Mouse (Mus musculus) limb, embryonic 14.5 days (tissue): ENCODE results near the gene Edc3. TPM values are rescaled to one million over a fixed set of nuclear protein-coding genes. Genes with fewer than 3 reads are reported as not detected.

Experiments used
- ATAC-seq: fragments of 200-750 bp; cut with Nextera tagmentation; 2 replicates; pipeline ENCODE4 v1.8.0; 2017; ENCODE audit warnings: low read depth, moderate number of reproducible peaks, moderate TSS enrichment; ENCODE audit not compliant: low FRiP score
- DNase-seq: peaks from one replicate; pipeline ENCODE4 v3.0.0-alpha.2; 2015; ENCODE audit warnings: low spot score
- H3K27ac ChIP-seq: fragments of 300-500 bp; sonication (generic); replicated peaks from 2 replicates; pipeline ENCODE4 v1.5.1; 2014; ENCODE audit warnings: low read depth, mild to moderate bottlenecking, low read length, moderate library complexity, mixed read lengths
- H3K27me3 ChIP-seq: fragments of 300-500 bp; sonication (generic); 2 replicates; pipeline ENCODE4 v1.6.1; 2014; ENCODE audit warnings: low read length, mixed read lengths; ENCODE audit not compliant: control insufficient read depth, insufficient read depth
- H3K36me3 ChIP-seq: fragments of 300-500 bp; sonication (generic); 2 replicates; pipeline ENCODE4 v1.6.1; 2014; ENCODE audit warnings: mild to moderate bottlenecking, low read length, moderate library complexity, mixed read lengths; ENCODE audit not compliant: control insufficient read depth, insufficient read depth
- H3K4me1 ChIP-seq: fragments of 300-500 bp; sonication (generic); 2 replicates; pipeline ENCODE4 v1.6.1; 2014; ENCODE audit warnings: antibody characterized with exemption, low read length, mixed read lengths; ENCODE audit not compliant: control insufficient read depth, insufficient read depth
- H3K4me2 ChIP-seq: fragments of 300-500 bp; sonication (generic); replicated peaks from 2 replicates; pipeline ENCODE4 v1.6.1; 2014; ENCODE audit warnings: low read depth, mild to moderate bottlenecking, low read length, moderate library complexity; ENCODE audit not compliant: severe bottlenecking
- H3K4me3 ChIP-seq: fragments of 300-500 bp; sonication (generic); replicated peaks from 2 replicates; pipeline ENCODE4 v1.5.1; 2014; ENCODE audit warnings: low read length
- H3K9ac ChIP-seq: fragments of 300-500 bp; sonication (generic); 2 replicates; pipeline ENCODE4 v1.6.1; 2014; ENCODE audit warnings: mild to moderate bottlenecking, low read depth, low read length, moderate library complexity; ENCODE audit not compliant: severe bottlenecking
- H3K9me3 ChIP-seq: fragments of 300-500 bp; sonication (generic); 2 replicates; pipeline ENCODE4 v1.6.1; 2016; ENCODE audit warnings: low read length; ENCODE audit not compliant: control insufficient read depth
- POLR2A ChIP-seq: fragments of 200-500 bp; IDR thresholded peaks from 2 replicates; pipeline ENCODE4 v1.8.0; 2012; ENCODE audit warnings: inconsistent platforms, mild to moderate bottlenecking, moderate library complexity, borderline replicate concordance; ENCODE audit not compliant: insufficient read depth, insufficient read length; ENCODE audit errors: extremely low read depth
- WGBS: fragments of 180-500 bp; shearing (Covaris S2); extraction: QIAGEN DNeasy Blood & Tissue Kit; methylation state at CpG from one replicate; pipeline ENCODE4 v1.1.7; 2014; 5-methylcytosine and 5-hydroxymethylcytosine counted together
- polyA plus RNA-seq, 2 experiments: library from polyadenylated mRNA; depleted of rRNA in 1 of 2; stranded (reverse) in 1 of 2; unstranded in 1 of 2; fragments of >200 nt; fragmentation: Nextera tagmentation in 1 of 2; extraction: Ambion mirVana in 1 of 2; gene quantifications; 2 replicates each; pipeline versions ENCODE4 v1.2.1 to v1.2.3; 2012 to 2014

Edc3 gene
- polyA plus RNA-seq, 2 experiments = 21.0 to 25.7 TPM

- 81% methylated on average over 1 of the region's 1 CpGs for WGBS
- Histone ChIP-seq H3K27ac (no peak overlapping the region), H3K4me1 (no peaks in the 10 kb centered on the region), H3K9me3 (no peaks in the 10 kb centered on the region), H3K9ac (no peak overlapping the region), H3K27me3 (no peaks in the 10 kb centered on the region), H3K4me3 (no peak overlapping the region), H3K4me2 (no peak overlapping the region), H3K36me3 (peaks cover 59% of the 10 kb centered on the region)
- ATAC-seq = no peak
- TF ChIP-seq POLR2A = no peak
- DNase-seq = no peak
Observed at GRCm38 (mm10) chr9:57722371-57722770, 14.0 kb downstream of the Edc3 start.

GRCm38 (mm10) chr9:57723315-57723715 lies 15.0 kb downstream of the Edc3 start:
- no peak for TF ChIP-seq POLR2A
- DNase-seq (no peak), ATAC-seq (no peak)
- Histone ChIP-seq H3K4me2 (no peak overlapping the region), H3K36me3 (peaks cover 58% of the 10 kb centered on the region), H3K4me1 (no peaks in the 10 kb centered on the region), H3K9me3 (no peaks in the 10 kb centered on the region), H3K9ac (no peak overlapping the region; the same call in 1 of the 2 replicates), H3K27ac (no peak overlapping the region), H3K4me3 (no peak overlapping the region), H3K27me3 (no peaks in the 10 kb centered on the region)
- WGBS = 71% methylated on average over 5 of the region's 5 CpGs

GRCm38 (mm10) chr9:57723796-57724195 lies 15.5 kb downstream of the Edc3 start:
- no peak for TF ChIP-seq POLR2A
- no peak overlapping the region for H3K9ac ChIP-seq
- H3K4me3 ChIP-seq = no peak overlapping the region
- H3K4me2 ChIP-seq = no peak overlapping the region
- 87% methylated on average over 5 of the region's 5 CpGs for WGBS
- no peak for DNase-seq
- H3K36me3 ChIP-seq = peaks cover 55% of the 10 kb centered on the region
- no peaks in the 10 kb centered on the region for H3K9me3 ChIP-seq
- H3K4me1 ChIP-seq = no peaks in the 10 kb centered on the region
- H3K27ac ChIP-seq = no peak overlapping the region
- ATAC-seq = no peak
- H3K27me3 ChIP-seq = no peaks in the 10 kb centered on the region

- H3K4me1 ChIP-seq = no peaks in the 10 kb centered on the region
- no peaks in the 10 kb centered on the region for H3K9me3 ChIP-seq
- no peak overlapping the region for H3K4me2 ChIP-seq
- H3K4me3 ChIP-seq = no peak overlapping the region
- no peak for TF ChIP-seq POLR2A
- no peaks in the 10 kb centered on the region for H3K27me3 ChIP-seq
- no peak overlapping the region for H3K27ac ChIP-seq
- no peak for DNase-seq
- WGBS = 97% methylated on average over 3 of the region's 3 CpGs
- ATAC-seq = no peak
- H3K36me3 ChIP-seq = peaks cover 56% of the 10 kb centered on the region
- H3K9ac ChIP-seq = no peak overlapping the region
Observed at GRCm38 (mm10) chr9:57724701-57725100, 16.4 kb downstream of the Edc3 start.

- Histone ChIP-seq H3K36me3 (peaks cover 71% of the 10 kb centered on the region), H3K27ac (no peak overlapping the region), H3K9me3 (no peaks in the 10 kb centered on the region), H3K9ac (no peak overlapping the region), H3K4me2 (no peak overlapping the region), H3K27me3 (no peaks in the 10 kb centered on the region), H3K4me3 (no peak overlapping the region), H3K4me1 (no peaks in the 10 kb centered on the region)
- no peak for TF ChIP-seq POLR2A
- DNase-seq (no peak), ATAC-seq (no peak)
- 84% methylated on average over 1 of the region's 1 CpGs for WGBS
Observed at GRCm38 (mm10) chr9:57728312-57728711, 20.0 kb downstream of the Edc3 start.

- Histone ChIP-seq H3K36me3 (peaks cover 52% of the 10 kb centered on the region), H3K4me1 (no peaks in the 10 kb centered on the region), H3K9me3 (no peaks in the 10 kb centered on the region), H3K4me3 (no peak overlapping the region), H3K4me2 (no peak overlapping the region), H3K27me3 (no peaks in the 10 kb centered on the region), H3K27ac (no peak overlapping the region), H3K9ac (no peak overlapping the region)
- ATAC-seq = no peak
- no peak for DNase-seq
- WGBS = 96% methylated on average over 6 of the region's 6 CpGs
- no peak for TF ChIP-seq POLR2A
Observed at GRCm38 (mm10) chr9:57733606-57734005, 25.3 kb downstream of the Edc3 start.
